Mouse (Mus musculus) limb, embryonic 13.5 days (tissue): ENCODE data around the gene Vstm2l. TPM values are rescaled to one million over a fixed set of nuclear protein-coding genes. Genes with fewer than 3 reads are reported as not detected.

ENCODE experiments used
- ATAC-seq: fragments of 200-750 bp; cut with Nextera tagmentation; 2 replicates; pipeline ENCODE4 v1.8.0; 2017; ENCODE audit warnings: low read depth, moderate number of reproducible peaks, moderate TSS enrichment; ENCODE audit not compliant: low FRiP score
- H3K27ac ChIP-seq: fragments of 300-500 bp; sonication (generic); 2 replicates; pipeline ENCODE4 v1.5.1; 2015; ENCODE audit warnings: inconsistent platforms, mild to moderate bottlenecking, moderate library complexity
- H3K27me3 ChIP-seq: fragments of 300-500 bp; sonication (generic); 2 replicates; pipeline ENCODE4 v1.6.1; 2015; ENCODE audit warnings: mild to moderate bottlenecking, inconsistent platforms
- H3K36me3 ChIP-seq: fragments of 300-500 bp; sonication (generic); 2 replicates; pipeline ENCODE4 v1.6.1; 2015; ENCODE audit warnings: inconsistent platforms, mild to moderate bottlenecking, moderate library complexity
- H3K4me1 ChIP-seq: fragments of 300-500 bp; sonication (generic); 2 replicates; pipeline ENCODE4 v1.6.1; 2015; ENCODE audit warnings: inconsistent platforms
- H3K4me2 ChIP-seq: fragments of 300-500 bp; sonication (generic); replicated peaks from 2 replicates; pipeline ENCODE4 v1.6.1; 2015; ENCODE audit warnings: inconsistent platforms, mild to moderate bottlenecking, moderate library complexity
- H3K4me3 ChIP-seq: fragments of 300-500 bp; sonication (generic); 2 replicates; pipeline ENCODE4 v1.5.1; 2015; ENCODE audit warnings: moderate library complexity, mild to moderate bottlenecking, inconsistent platforms
- H3K9ac ChIP-seq: fragments of 300-500 bp; sonication (generic); 2 replicates; pipeline ENCODE4 v1.6.1; 2015; ENCODE audit warnings: mild to moderate bottlenecking, inconsistent platforms
- H3K9me3 ChIP-seq: fragments of 300-500 bp; sonication (generic); 2 replicates; pipeline ENCODE4 v1.6.1; 2016; ENCODE audit warnings: inconsistent platforms
- WGBS: fragments of 180-500 bp; shearing (Covaris S2); methylation state at CpG from one replicate; pipeline ENCODE4 v1.1.7; 2015; 5-methylcytosine and 5-hydroxymethylcytosine counted together
- polyA plus RNA-seq: library from polyadenylated mRNA; unstranded; fragments of >200 nt; fragmentation: Nextera tagmentation; extraction: Ambion mirVana; gene quantifications from 2 replicates; pipeline ENCODE4 v1.2.1, GENCODE M21; 2015

Vstm2l gene
- polyA plus RNA-seq, 1 experiment from 2014 or later = not detected

DNA sequence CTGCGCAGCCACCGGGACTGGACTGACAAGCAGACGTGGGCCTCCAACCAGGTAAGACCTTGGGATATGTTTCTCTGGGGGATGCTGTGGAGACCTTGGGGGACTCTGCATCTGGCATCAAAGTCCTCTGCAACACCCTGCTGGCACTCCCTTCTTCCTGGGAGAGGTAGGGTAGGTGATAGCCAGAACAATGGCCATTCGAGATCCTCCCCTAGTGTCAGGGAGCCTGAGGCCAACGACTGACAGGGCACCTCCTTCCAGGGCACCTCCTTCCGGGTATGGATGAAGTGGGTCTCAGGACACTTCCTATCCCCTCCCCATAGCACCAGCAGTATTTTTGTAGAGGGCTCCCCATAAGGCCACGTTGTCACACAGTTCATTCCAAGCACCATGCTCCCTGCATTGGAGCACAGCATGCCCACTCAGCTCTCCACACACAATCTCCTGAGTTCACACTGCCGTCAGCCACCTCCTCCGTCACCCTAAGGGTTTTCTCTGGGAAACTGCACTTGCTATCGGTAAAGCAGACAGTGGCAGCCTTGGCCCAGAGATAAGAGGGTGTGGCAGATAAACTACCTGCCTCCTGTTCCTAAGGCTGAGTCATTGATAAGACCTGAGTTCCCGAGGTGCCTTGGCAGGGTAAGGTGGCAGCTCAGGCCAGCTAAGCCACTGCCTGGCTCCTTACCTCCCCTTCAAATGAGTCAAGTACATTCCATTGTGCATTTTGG, 21.2 kb downstream of the Vstm2l start:
- WGBS = 68% methylated on average over 11 of the region's 11 CpGs
- ATAC-seq = no peak
- Histone ChIP-seq H3K36me3 (no peaks in the 10 kb centered on the region), H3K4me3 (no peak overlapping the region), H3K9ac (no peak overlapping the region), H3K27ac (no peak overlapping the region), H3K9me3 (no peaks in the 10 kb centered on the region), H3K4me1 (peaks cover 4% of the 10 kb centered on the region), H3K4me2 (no peak overlapping the region), H3K27me3 (peaks cover 25% of the 10 kb centered on the region)

DNA sequence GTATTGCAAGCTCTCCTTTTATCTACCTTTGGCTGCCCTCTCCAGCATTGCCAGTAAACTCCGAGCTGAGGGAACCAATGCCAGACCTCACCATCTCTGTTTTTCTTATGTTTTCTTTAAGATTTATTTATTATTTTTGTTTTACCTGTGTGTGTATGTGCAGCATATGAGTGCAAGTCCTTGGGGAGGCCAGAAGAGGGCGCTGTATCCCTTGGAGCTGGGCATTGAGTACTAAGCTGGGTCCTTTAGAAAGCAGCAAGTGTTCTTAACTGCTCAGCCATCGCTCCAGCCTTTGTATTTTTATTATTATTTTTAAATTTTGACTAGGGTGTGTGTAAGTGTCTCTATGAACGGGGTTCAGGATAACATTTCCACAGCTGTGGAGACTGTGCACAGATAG, 22.2 kb downstream of the Vstm2l start:
- ATAC-seq = no peak
- Histone ChIP-seq H3K4me3 (no peak overlapping the region), H3K4me1 (peaks cover 15% of the 10 kb centered on the region), H3K36me3 (no peaks in the 10 kb centered on the region), H3K27ac (no peak overlapping the region), H3K9ac (no peak overlapping the region), H3K27me3 (peaks cover 36% of the 10 kb centered on the region), H3K9me3 (no peaks in the 10 kb centered on the region), H3K4me2 (no peak overlapping the region)
- WGBS = 85% methylated on average over 4 of the region's 4 CpGs

DNA sequence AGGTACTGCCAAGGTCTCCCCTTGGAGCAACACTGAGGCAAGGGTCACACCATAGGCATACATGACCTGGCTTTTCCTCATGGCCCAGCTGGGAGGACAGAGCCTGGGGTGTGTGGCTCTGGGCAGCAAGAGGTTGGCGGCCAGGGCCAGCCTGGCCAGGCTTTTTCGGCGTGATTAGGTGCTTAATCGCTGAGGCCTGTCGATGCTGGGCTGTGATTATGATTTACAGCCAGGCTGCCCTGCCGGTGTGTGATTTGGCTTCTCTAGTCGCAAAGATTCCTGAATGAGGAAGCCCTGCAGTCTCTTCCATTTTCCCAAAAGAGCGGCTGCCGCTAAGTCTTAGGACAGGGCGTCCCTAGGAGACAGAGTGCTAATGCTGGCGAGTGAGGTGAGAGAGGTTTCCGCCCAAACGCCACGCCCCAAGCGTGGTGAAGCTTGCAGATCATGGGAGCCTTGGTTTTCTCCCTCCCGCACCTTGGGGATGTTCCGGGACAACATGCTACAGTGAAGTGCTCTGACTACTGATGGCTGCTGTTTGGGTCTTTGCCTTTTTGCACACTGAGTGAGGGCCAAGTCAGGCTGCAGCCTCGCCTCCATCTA, 26.2 kb downstream of the Vstm2l start:
- peak overlapping the region; percentile 19 for H3K4me3 ChIP-seq
- no peak for ATAC-seq
- peaks cover 46% of the 10 kb centered on the region for H3K27me3 ChIP-seq

DNA sequence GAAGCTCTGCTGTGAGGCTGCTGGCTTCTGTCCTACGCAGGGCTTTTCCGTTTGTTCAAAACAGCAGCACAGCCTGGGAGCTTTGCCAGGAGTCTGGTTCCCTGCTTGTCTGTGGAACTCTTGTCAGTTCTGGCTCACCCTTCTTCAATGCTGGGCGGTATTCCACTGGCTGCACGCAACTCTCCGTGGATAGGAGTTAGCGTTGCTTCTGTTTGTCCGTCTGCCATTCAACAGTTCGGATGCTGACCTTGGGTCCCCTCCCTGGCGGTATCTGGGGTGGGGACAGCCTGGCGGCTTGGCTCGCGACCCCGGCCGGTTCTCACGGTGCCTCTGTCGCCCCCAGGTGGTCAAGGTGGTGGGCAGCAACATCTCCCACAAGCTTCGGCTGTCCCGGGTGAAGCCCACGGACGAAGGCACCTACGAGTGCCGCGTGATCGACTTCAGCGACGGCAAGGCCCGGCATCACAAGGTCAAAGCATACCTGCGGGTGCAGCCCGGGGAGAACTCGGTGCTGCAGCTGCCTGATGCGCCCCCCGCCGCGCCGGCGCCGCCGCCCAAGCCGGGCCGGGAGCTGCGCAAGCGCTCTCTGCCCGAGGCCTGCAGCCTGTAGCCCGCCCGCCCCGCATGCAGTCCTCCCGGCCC, 29.2 kb downstream of the Vstm2l start:
- peak overlapping the region; percentile 22; the same call in 1 of the 2 replicates for H3K27ac ChIP-seq
- H3K4me1 ChIP-seq = peaks cover 28% of the 10 kb centered on the region
- peak overlapping the region; percentile 93 for H3K4me2 ChIP-seq
- H3K27me3 ChIP-seq = peaks cover 40% of the 10 kb centered on the region
- no peaks in the 10 kb centered on the region for H3K9me3 ChIP-seq
- H3K4me3 ChIP-seq = peak overlapping the region; percentile 57
- ATAC-seq = peak; percentile 72
- peak overlapping the region; percentile 81 for H3K9ac ChIP-seq
- H3K36me3 ChIP-seq = no peaks in the 10 kb centered on the region
- 1% methylated on average over 37 of the region's 47 CpGs for WGBS

More for the DNA sequence above, 26.2 kb downstream of the Vstm2l start:
- Histone ChIP-seq H3K4me1 (peaks cover 28% of the 10 kb centered on the region), H3K27ac (no peak overlapping the region), H3K36me3 (no peaks in the 10 kb centered on the region), H3K9ac (peak overlapping the region; percentile 3; the same call in 1 of the 2 replicates), H3K9me3 (no peaks in the 10 kb centered on the region), H3K4me2 (peak overlapping the region; percentile 43)
- WGBS = 2% methylated on average over 18 of the region's 18 CpGs

DNA sequence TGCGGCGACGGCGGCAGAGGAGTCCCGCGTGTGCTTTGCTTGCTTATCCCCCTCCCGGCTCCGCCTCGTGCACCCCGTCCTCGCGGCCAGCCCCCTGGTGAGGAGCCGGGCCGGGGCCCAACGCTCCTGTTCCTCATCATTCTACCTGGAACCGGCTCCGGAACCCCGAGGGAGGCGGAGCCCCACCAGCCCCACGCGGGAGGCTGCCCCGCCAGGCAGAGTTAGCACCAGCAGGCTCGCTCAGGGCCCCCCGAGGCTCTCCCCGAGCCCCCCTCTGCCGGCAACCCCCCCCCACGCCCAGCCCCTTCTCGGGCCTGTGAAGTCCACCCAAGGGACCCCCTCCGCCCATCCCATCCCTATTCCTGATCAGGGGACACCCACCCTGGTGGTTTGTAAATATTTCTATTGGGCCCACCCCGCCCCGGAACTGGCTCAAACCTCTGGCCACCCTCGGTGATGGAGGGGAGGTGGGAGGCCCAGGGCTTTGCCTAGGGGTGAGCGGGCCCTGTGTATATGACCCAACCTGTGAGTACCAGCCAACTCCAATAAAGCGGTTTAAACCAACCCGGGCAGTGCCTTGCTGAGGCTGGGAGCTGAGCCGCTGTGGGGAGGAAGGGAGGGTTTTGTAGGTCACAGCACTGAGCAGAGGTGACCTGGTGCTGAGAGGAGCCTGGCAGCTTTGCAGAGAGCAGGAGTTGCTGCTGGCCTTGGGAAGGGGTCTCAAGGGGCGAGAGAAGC, 29.9 kb downstream of the Vstm2l start:
- 9% methylated on average over 37 of the region's 37 CpGs for WGBS
- Histone ChIP-seq H3K9ac (peak overlapping the region; percentile 81), H3K9me3 (no peaks in the 10 kb centered on the region), H3K4me1 (peaks cover 28% of the 10 kb centered on the region), H3K4me3 (peak overlapping the region; percentile 57), H3K4me2 (peak overlapping the region; percentile 93), H3K27me3 (peaks cover 34% of the 10 kb centered on the region), H3K36me3 (no peaks in the 10 kb centered on the region), H3K27ac (peak overlapping the region; percentile 22; the same call in 1 of the 2 replicates)
- ATAC-seq = no peak; the same call in 1 of the 2 replicates

DNA sequence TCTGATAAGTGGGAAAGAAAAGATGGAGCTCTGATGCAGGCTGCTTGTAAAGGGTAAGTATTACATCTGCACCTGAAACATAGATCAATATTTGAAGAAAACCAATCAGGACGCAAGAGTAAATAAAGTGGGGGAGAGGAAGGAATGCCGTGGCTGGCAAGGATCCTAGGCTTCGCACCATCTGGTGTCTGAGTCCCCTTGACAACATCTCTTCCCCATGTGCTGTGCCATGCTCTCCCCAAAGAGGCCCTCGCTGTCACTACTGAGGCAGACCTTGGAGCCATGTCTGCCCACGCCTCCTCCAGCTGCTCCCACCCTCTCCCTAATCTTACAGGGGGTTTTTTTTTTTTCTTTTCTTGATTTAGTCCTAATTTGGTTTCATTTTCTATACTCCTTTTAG, 39.5 kb downstream of the Vstm2l start:
- Histone ChIP-seq H3K4me2 (no peak overlapping the region), H3K36me3 (no peaks in the 10 kb centered on the region), H3K4me3 (no peak overlapping the region), H3K9me3 (no peaks in the 10 kb centered on the region), H3K9ac (no peak overlapping the region), H3K27me3 (no peaks in the 10 kb centered on the region), H3K27ac (no peak overlapping the region), H3K4me1 (no peaks in the 10 kb centered on the region)
- 78% methylated on average over 5 of the region's 5 CpGs for WGBS
- no peak for ATAC-seq

DNA sequence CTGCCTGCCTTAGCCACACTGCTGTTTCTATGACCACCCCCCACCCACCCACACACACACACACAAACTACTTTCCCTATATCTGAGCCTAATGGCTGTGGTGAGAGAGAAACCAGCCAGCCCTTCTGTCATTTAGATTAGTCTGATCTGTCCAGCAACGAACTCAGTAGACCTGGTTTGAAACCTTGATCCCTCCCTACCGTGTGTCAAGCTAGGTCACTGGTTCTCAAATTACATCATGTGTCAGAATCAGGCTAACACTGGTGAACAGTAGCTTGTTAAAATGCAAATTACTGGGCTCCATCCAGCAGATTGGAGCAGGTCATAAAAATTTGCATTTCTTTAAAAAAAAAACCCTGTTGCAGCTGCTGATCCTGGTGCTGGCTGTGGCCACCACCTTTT, 43.3 kb downstream of the Vstm2l start:
- Histone ChIP-seq H3K36me3 (no peaks in the 10 kb centered on the region), H3K27me3 (no peaks in the 10 kb centered on the region), H3K4me1 (no peaks in the 10 kb centered on the region), H3K4me2 (no peak overlapping the region), H3K9ac (no peak overlapping the region), H3K27ac (no peak overlapping the region), H3K9me3 (no peaks in the 10 kb centered on the region), H3K4me3 (no peak overlapping the region)
- WGBS = 3% methylated on average over 2 of the region's 2 CpGs
- no peak for ATAC-seq

DNA sequence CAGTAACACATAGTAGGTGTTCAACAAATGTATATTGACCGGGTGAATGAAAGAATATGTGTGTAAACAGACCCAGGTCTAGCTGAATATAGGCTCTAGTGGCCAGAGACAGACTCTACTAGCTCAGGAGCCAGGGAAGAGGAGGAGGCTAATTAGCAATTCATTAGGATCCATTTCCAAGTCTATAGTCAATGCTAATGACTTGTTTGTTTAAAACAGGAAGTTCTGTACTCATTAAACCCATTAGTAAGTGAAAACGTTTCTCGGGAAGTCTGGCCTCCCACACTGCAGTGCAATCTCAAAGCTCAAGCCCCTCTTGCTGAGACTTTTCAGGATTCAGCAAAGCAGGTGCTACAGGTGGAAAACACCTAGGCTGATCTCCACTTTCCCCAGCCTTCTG, 53.4 kb downstream of the Vstm2l start:
- no peak overlapping the region for H3K27ac ChIP-seq
- H3K9ac ChIP-seq = no peak overlapping the region
- H3K4me2 ChIP-seq = no peak overlapping the region
- no peak for ATAC-seq
- 10% methylated on average over 3 of the region's 3 CpGs for WGBS
- no peaks in the 10 kb centered on the region for H3K36me3 ChIP-seq
- no peaks in the 10 kb centered on the region for H3K27me3 ChIP-seq
- H3K4me3 ChIP-seq = no peak overlapping the region
- 0 out of 2 replicates have a peak, but pooled peaks cover 4% of the 10 kb centered on the region for H3K9me3 ChIP-seq
- H3K4me1 ChIP-seq = no peaks in the 10 kb centered on the region

DNA sequence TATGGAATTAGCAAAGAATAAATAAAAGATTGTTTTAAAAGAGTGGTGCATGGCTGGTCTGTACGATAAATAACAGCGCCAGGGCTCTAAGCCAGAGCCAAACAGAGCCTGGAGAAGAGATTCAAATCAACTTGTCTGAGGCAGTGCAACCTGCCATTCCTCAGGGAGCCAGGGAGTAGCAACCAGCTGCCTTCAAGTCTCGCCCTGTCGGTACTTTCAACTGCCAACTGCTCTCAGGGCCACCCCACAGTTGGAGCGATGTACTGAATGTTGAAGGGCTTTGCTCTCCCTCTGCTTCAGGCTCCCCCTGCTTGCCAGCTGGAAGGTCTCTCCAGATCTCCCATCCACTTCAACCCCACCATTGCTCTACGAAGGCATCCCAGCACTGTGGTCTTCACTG, 55.7 kb downstream of the Vstm2l start:
- Histone ChIP-seq H3K27me3 (peaks cover 13% of the 10 kb centered on the region), H3K4me3 (no peak overlapping the region), H3K27ac (no peak overlapping the region), H3K36me3 (no peaks in the 10 kb centered on the region), H3K9me3 (0 out of 2 replicates have a peak, but pooled peaks cover 4% of the 10 kb centered on the region), H3K4me2 (no peak overlapping the region), H3K4me1 (peaks cover 10% of the 10 kb centered on the region), H3K9ac (no peak overlapping the region)
- 49% methylated on average over 6 of the region's 6 CpGs for WGBS
- no peak for ATAC-seq

DNA sequence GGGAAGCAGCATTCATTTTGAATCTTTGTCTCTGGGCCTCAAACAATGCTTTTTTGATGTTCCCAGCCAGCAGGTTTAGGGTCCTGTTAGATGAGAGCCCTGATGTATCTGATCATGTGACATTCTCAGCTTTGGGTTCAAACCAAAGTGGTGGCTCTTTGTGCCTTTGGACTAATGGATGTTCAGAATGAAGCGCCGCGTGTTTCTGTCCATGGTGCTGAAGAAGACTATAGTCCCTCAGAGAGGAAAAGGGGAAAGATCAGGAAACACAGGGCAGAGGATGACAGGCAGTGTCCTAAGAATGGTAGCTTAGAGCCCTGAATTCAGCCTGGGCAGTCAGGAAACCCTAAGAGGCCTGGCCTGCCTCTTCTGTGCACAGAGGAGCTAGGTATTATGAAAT, 56.2 kb downstream of the Vstm2l start:
- H3K4me1 ChIP-seq = peaks cover 15% of the 10 kb centered on the region
- ATAC-seq = no peak
- H3K27me3 ChIP-seq = peaks cover 17% of the 10 kb centered on the region
- no peak overlapping the region for H3K4me3 ChIP-seq
- H3K36me3 ChIP-seq = no peaks in the 10 kb centered on the region
- no peak overlapping the region for H3K4me2 ChIP-seq
- H3K27ac ChIP-seq = no peak overlapping the region
- 0 out of 2 replicates have a peak, but pooled peaks cover under 1% of the 10 kb centered on the region for H3K9me3 ChIP-seq
- H3K9ac ChIP-seq = no peak overlapping the region
- 2% methylated on average over 3 of the region's 3 CpGs for WGBS

DNA sequence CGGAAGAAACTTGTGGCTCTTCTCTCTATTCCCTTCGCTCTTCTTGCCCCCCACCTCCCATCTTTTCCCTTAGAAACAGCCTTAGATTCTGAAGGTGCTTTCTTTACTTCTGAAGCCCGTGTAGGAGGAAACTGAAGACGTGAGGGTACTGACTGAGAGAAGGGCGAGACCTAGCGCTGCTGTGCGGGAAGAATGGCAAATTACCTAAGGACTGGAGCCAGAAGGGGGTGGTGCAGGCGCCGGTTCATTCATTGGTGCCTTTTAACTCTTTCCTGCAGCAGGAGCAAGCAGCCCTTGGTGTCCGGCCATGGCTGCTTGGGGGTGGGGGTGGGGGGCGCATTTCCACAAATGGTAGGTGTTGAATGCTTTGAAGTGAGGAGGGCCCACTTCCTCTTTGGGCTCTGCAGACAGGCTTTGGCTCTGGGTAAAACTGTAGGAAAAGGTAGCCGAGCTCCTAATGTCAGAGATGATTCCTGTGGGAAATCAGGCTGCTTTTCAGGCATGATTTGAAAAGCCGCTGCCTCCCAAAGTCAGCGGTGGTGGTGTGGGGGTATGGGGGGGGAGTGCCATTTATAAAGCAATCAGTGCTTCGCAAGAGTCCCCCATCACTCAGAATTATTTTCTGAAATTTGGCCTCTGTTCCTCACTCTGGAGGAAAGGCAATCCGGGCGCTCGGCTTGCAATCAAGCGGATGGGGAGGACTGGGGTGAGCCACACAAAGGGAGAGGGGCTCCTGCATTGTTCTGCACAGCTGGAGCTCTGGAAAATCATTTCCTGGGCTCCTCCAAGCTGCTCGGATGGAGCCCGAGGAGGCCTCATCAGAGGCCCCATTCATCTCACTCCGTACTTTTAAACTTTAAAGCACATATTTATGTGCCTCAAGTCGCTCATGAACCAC, 60.4 kb downstream of the Vstm2l start:
- WGBS = 3% methylated on average over 23 of the region's 23 CpGs
- H3K27me3 ChIP-seq = peaks cover 29% of the 10 kb centered on the region
- no peak for ATAC-seq
- peaks cover 21% of the 10 kb centered on the region for H3K4me1 ChIP-seq
- H3K4me3 ChIP-seq = no peak overlapping the region
- H3K9ac ChIP-seq = no peak overlapping the region
- peak overlapping the region; percentile 54 for H3K4me2 ChIP-seq
- no peaks in the 10 kb centered on the region; the same call in 1 of the 2 replicates for H3K36me3 ChIP-seq
- H3K27ac ChIP-seq = no peak overlapping the region
- no peaks in the 10 kb centered on the region for H3K9me3 ChIP-seq
